In genomic region chr15:103214971-103215907, GRCm38 (mm10) we compare ENCODE assay signal across 8 mouse cellular contexts. TPM values are rescaled to one million over a fixed set of nuclear protein-coding genes. Genes with fewer than 3 reads are reported as not detected.
DNase-seq lines count a peak whose midpoint lies in the region; ATAC-seq and TF ChIP-seq lines count a peak whose summit lies in the region.

No protein-coding gene starts in this region.

- 0% methylated on average over 15 of the region's 15 CpGs for WGBS in forebrain, postnatal 0 days
- WGBS in lung, embryonic 14.5 days: under 1% methylated on average over 15 of the region's 15 CpGs

- peaks cover 17% of the 10 kb centered on the region for H3K36me3 ChIP-seq in forebrain, postnatal 0 days (ENCODE audit: insufficient read depth)
- peaks cover 28% of the 10 kb centered on the region for H3K36me3 ChIP-seq in lung, embryonic 14.5 days (ENCODE audit: insufficient read depth)

- peak; percentile 97 for DNase-seq in ES-CJ7 (ENCODE audit: low read depth, low spot score)
- DNase-seq in cerebellum, adult 18-20 months: peak; percentile 32 to 42
- DNase-seq in forebrain, postnatal 0 days: peak; percentile 96
- DNase-seq in heart, postnatal 4 days: peak; percentile 90
- DNase-seq in layer of hippocampus, adult 8-10 months (ENCODE audit: low spot score in 2 of 2): peak; percentile 82 to 83
- peak; percentile 97 for DNase-seq in lung, embryonic 14.5 days
- DNase-seq in testis, postnatal 14 days (ENCODE audit: low spot score): peak; percentile 90

- H3K27me3 ChIP-seq in forebrain, postnatal 0 days (ENCODE audit: insufficient read depth, low read length): no peaks in the 10 kb centered on the region
- no peaks in the 10 kb centered on the region for H3K27me3 ChIP-seq in lung, embryonic 14.5 days (ENCODE audit: insufficient read depth, low read length)

- H3K27ac ChIP-seq in forebrain, postnatal 0 days (ENCODE audit: low read depth, low read length): peak overlapping the region; percentile 58
- peak overlapping the region; percentile 92 for H3K27ac ChIP-seq in lung, embryonic 14.5 days (ENCODE audit: low read depth)

- H3K9me3 ChIP-seq in forebrain, postnatal 0 days (ENCODE audit: low read length): no peaks in the 10 kb centered on the region
- H3K9me3 ChIP-seq in lung, embryonic 14.5 days (ENCODE audit: low read depth, low read length): no peaks in the 10 kb centered on the region

- no peak for TF ChIP-seq CTCF in forebrain, postnatal 0 days (IDR thresholded peaks at IDR 0.05; ENCODE audit: low read depth)
- no peak for TF ChIP-seq CTCF in lung, embryonic 14.5 days (IDR thresholded peaks at IDR 0.05; ENCODE audit: low read depth)

- peak overlapping the region; percentile 46 for H3K4me2 ChIP-seq in forebrain, postnatal 0 days (ENCODE audit: low read depth)
- peak overlapping the region; percentile 65 for H3K4me2 ChIP-seq in lung, embryonic 14.5 days

- H3K9ac ChIP-seq in forebrain, postnatal 0 days: peak overlapping the region; percentile 45
- peak overlapping the region; percentile 46 for H3K9ac ChIP-seq in lung, embryonic 14.5 days

- H3K4me3 ChIP-seq in forebrain, postnatal 0 days (ENCODE audit: low read depth, low read length): peak overlapping the region; percentile 43
- peak overlapping the region; percentile 40 for H3K4me3 ChIP-seq in lung, embryonic 14.5 days (ENCODE audit: low read depth, low read length)

- peak; percentile 98 for ATAC-seq in forebrain, postnatal 0 days
- peak; percentile 97 for ATAC-seq in lung, embryonic 14.5 days (ENCODE audit: insufficient read depth)
- peak; percentile 55 for ATAC-seq in neutrophil, adult 5-6 weeks (ENCODE audit: extremely low read depth, insufficient number of reproducible peaks, low FRiP score, poor library complexity, severe bottlenecking)

- H3K4me1 ChIP-seq in forebrain, postnatal 0 days (ENCODE audit: insufficient read depth): peaks cover 16% of the 10 kb centered on the region
- peaks cover 7% of the 10 kb centered on the region; the same call in 1 of the 2 replicates for H3K4me1 ChIP-seq in lung, embryonic 14.5 days (ENCODE audit: insufficient read depth)

RNA-seq across cellular contexts. Expression of gene Cbx5, which starts 24.4 kb away (rescaled TPM):
- total RNA-seq in forebrain, postnatal 0 days (2014; rRNA removed): 139 and 181 TPM in 2 replicates
- polyA plus RNA-seq in forebrain, postnatal 0 days (2015; fragmentation: Nextera tagmentation; extraction: Ambion mirVana): 74.1 and 90.4 TPM in 2 replicates
- 100 to 1,000 TPM; 146 TPM for total RNA-seq in heart, postnatal 4 days (2021)
- 100 to 1,000 TPM; 170 to 209 (median 180) TPM for total RNA-seq in layer of hippocampus, adult 8-10 months (2022)
- polyA plus RNA-seq in lung, embryonic 14.5 days (2014; fragmentation: Nextera tagmentation; extraction: Ambion mirVana): 144 and 151 TPM in 2 replicates
- total RNA-seq in neutrophil, adult 5-6 weeks (2017): 22.6 and 25.5 TPM in 2 replicates

RNA-seq across cellular contexts. Expression of gene Hnrnpa1, which starts 25.0 kb away (rescaled TPM):
- 205 and 270 TPM in 2 replicates for total RNA-seq in forebrain, postnatal 0 days (2014; rRNA removed)
- polyA plus RNA-seq in forebrain, postnatal 0 days (2015; fragmentation: Nextera tagmentation; extraction: Ambion mirVana): 653 and 670 TPM in 2 replicates
- total RNA-seq in heart, postnatal 4 days (2021): 100 to 1,000 TPM; 408 to 415 TPM
- total RNA-seq in layer of hippocampus, adult 8-10 months (2022): 100 to 1,000 TPM; 257 to 295 (median 288) TPM
- polyA plus RNA-seq in lung, embryonic 14.5 days (2014; fragmentation: Nextera tagmentation; extraction: Ambion mirVana): 1,022 and 1,035 TPM in 2 replicates
- total RNA-seq in neutrophil, adult 5-6 weeks (2017): 345 and 352 TPM in 2 replicates

RNA-seq across cellular contexts. Expression of gene Nfe2, which starts 43.0 kb away (rescaled TPM):
- total RNA-seq in forebrain, postnatal 0 days (2014; rRNA removed): 0.85 and 1.6 TPM in 2 replicates
- 0.30 and 0.34 TPM in 2 replicates for polyA plus RNA-seq in forebrain, postnatal 0 days (2015; fragmentation: Nextera tagmentation; extraction: Ambion mirVana)
- total RNA-seq in heart, postnatal 4 days (2021): 1 to 10 TPM; 1.0 to 1.1 TPM
- not detected for total RNA-seq in layer of hippocampus, adult 8-10 months (2022)
- 3.9 TPM in 2 replicates for polyA plus RNA-seq in lung, embryonic 14.5 days (2014; fragmentation: Nextera tagmentation; extraction: Ambion mirVana)
- total RNA-seq in neutrophil, adult 5-6 weeks (2017): 195 and 199 TPM in 2 replicates

RNA-seq across cellular contexts. Expression of gene Smug1, which starts 48.3 kb away (rescaled TPM):
- total RNA-seq in forebrain, postnatal 0 days (2014; rRNA removed): 34.0 and 34.4 TPM in 2 replicates
- 14.6 and 18.5 TPM in 2 replicates for polyA plus RNA-seq in forebrain, postnatal 0 days (2015; fragmentation: Nextera tagmentation; extraction: Ambion mirVana)
- total RNA-seq in heart, postnatal 4 days (2021): 10 to 100 TPM; 12.7 to 14.1 TPM
- 10 to 100 TPM; 13.2 to 21.6 (median 17.3) TPM for total RNA-seq in layer of hippocampus, adult 8-10 months (2022)
- polyA plus RNA-seq in lung, embryonic 14.5 days (2014; fragmentation: Nextera tagmentation; extraction: Ambion mirVana): 18.0 and 18.1 TPM in 2 replicates
- total RNA-seq in neutrophil, adult 5-6 weeks (2017): 5.5 and 8.1 TPM in 2 replicates

RNA-seq across cellular contexts. Expression of gene Copz1, which starts 57.3 kb away (rescaled TPM):
- 120 and 147 TPM in 2 replicates for total RNA-seq in forebrain, postnatal 0 days (2014; rRNA removed)
- 209 and 217 TPM in 2 replicates for polyA plus RNA-seq in forebrain, postnatal 0 days (2015; fragmentation: Nextera tagmentation; extraction: Ambion mirVana)
- 10 to 100 TPM; 88.7 to 91.2 TPM for total RNA-seq in heart, postnatal 4 days (2021)
- 100 to 1,000 TPM in 1 of 4 experiments, 10 to 100 TPM in 3; 90.6 to 100 (median 94.2) TPM for total RNA-seq in layer of hippocampus, adult 8-10 months (2022)
- polyA plus RNA-seq in lung, embryonic 14.5 days (2014; fragmentation: Nextera tagmentation; extraction: Ambion mirVana): 304 and 306 TPM in 2 replicates
- total RNA-seq in neutrophil, adult 5-6 weeks (2017): 47.4 and 48.1 TPM in 2 replicates

Comparison
In these comparisons a context has a peak if more than half of its experiments do, and no peak if none do; other contexts are left out.
1. Peak in every context shown above with its lines: DNase-seq, ATAC-seq, H3K4me3 ChIP-seq and H3K27ac ChIP-seq.
2. DNase-seq: peak in every context shown above with its lines; median percentile 97 in ES-CJ7; 97 in lung, embryonic 14.5 days; 96 in forebrain, postnatal 0 days; 90 in heart, postnatal 4 days; 90 in testis, postnatal 14 days; 82 in layer of hippocampus, adult 8-10 months; 37 in cerebellum, adult 18-20 months.
3. RNA of gene Nfe2, which starts 43.0 kb away (total RNA-seq): 195 to 199 TPM in neutrophil, adult 5-6 weeks; 0.85 to 1.6 TPM in forebrain, postnatal 0 days, 1.0 to 1.1 TPM in heart, postnatal 4 days and not detected in layer of hippocampus, adult 8-10 months; every median in the first group is over 10 times any median in the second.